Mouse (Mus musculus) intestine, embryonic 15.5 days (tissue): ENCODE measurements around the gene Mrpl22. TPM values are rescaled to one million over a fixed set of nuclear protein-coding genes. Genes with fewer than 3 reads are reported as not detected.

Experiments used
- ATAC-seq: fragments of 200-750 bp; cut with Nextera tagmentation; 2 replicates; pipeline ENCODE4 v1.8.0; 2017; ENCODE audit warnings: moderate TSS enrichment, moderate library complexity
- H3K27ac ChIP-seq: fragments of 300-500 bp; sonication (generic); 2 replicates; pipeline ENCODE4 v1.5.1; 2015; ENCODE audit warnings: mild to moderate bottlenecking, inconsistent platforms
- H3K27me3 ChIP-seq: fragments of 300-500 bp; sonication (generic); replicated peaks from 2 replicates; pipeline ENCODE4 v1.6.1; 2015; ENCODE audit warnings: inconsistent platforms
- H3K36me3 ChIP-seq: fragments of 300-500 bp; sonication (generic); 2 replicates; pipeline ENCODE4 v1.6.1; 2015; ENCODE audit warnings: inconsistent platforms
- H3K4me1 ChIP-seq: fragments of 300-500 bp; sonication (generic); replicated peaks from 2 replicates; pipeline ENCODE4 v1.6.1; 2015; ENCODE audit warnings: inconsistent platforms
- H3K4me2 ChIP-seq: fragments of 300-500 bp; sonication (generic); replicated peaks from 2 replicates; pipeline ENCODE4 v1.6.1; 2015; ENCODE audit warnings: mild to moderate bottlenecking, inconsistent platforms
- H3K4me3 ChIP-seq: fragments of 300-500 bp; sonication (generic); replicated peaks from 2 replicates; pipeline ENCODE4 v1.5.1; 2015; ENCODE audit warnings: inconsistent platforms
- H3K9ac ChIP-seq: fragments of 300-500 bp; sonication (generic); 2 replicates; pipeline ENCODE4 v1.6.1; 2015; ENCODE audit warnings: inconsistent platforms
- H3K9me3 ChIP-seq: fragments of 300-500 bp; sonication (generic); 2 replicates; pipeline ENCODE4 v1.6.1; 2016; ENCODE audit warnings: inconsistent platforms
- WGBS: fragments of 180-500 bp; shearing (Covaris S2); methylation state at CpG from one replicate; pipeline ENCODE4 v1.1.7; 2015; 5-methylcytosine and 5-hydroxymethylcytosine counted together
- polyA plus RNA-seq: library from polyadenylated mRNA; unstranded; fragments of >200 nt; fragmentation: Nextera tagmentation; extraction: Ambion mirVana; gene quantifications from 2 replicates; pipeline ENCODE4 v1.2.1, GENCODE M21; 2015

Gene Mrpl22
- 126 and 128 TPM in 2 replicates for polyA plus RNA-seq

GRCm38 (mm10) chr11:58171459-58172091 is at the start of gene Mrpl22:
TSS of gene Mrpl22 (plus strand) at chr11:58171661.
- Histone ChIP-seq H3K4me3 (peak within 1 kb of the TSS; percentile 66), H3K27ac (peak within 1 kb of the TSS; percentile 38; the same call in 1 of the 2 replicates), H3K9ac (peak within 1 kb of the TSS; percentile 69), H3K9me3 (no peaks in the 10 kb centered on the region), H3K4me2 (peak within 1 kb of the TSS; percentile 69), H3K36me3 (peaks cover 14% of the 10 kb centered on the region), H3K27me3 (no peaks in the 10 kb centered on the region), H3K4me1 (peaks cover 5% of the 10 kb centered on the region)
- WGBS = under 1% methylated on average over 34 of the region's 34 CpGs
- peak; percentile 80 for ATAC-seq

- 93% methylated on average over 2 of the region's 2 CpGs for WGBS
- Histone ChIP-seq H3K9me3 (no peaks in the 10 kb centered on the region), H3K4me2 (no peak overlapping the region), H3K9ac (no peak overlapping the region), H3K4me1 (no peaks in the 10 kb centered on the region), H3K27me3 (no peaks in the 10 kb centered on the region), H3K36me3 (peaks cover 33% of the 10 kb centered on the region), H3K27ac (no peak overlapping the region), H3K4me3 (no peak overlapping the region)
- no peak for ATAC-seq
Observed at GRCm38 (mm10) chr11:58123711-58124110, 47.8 kb upstream of the Mrpl22 start.

GRCm38 (mm10) chr11:58125021-58125420 is 46.4 kb upstream of the Mrpl22 start:
- Histone ChIP-seq H3K4me1 (no peaks in the 10 kb centered on the region), H3K36me3 (peaks cover 36% of the 10 kb centered on the region), H3K9ac (no peak overlapping the region), H3K9me3 (no peaks in the 10 kb centered on the region), H3K4me2 (no peak overlapping the region), H3K27me3 (no peaks in the 10 kb centered on the region), H3K27ac (no peak overlapping the region), H3K4me3 (no peak overlapping the region)
- WGBS = 64% methylated on average over 11 of the region's 11 CpGs
- no peak for ATAC-seq

- Histone ChIP-seq H3K27ac (no peak overlapping the region), H3K4me2 (no peak overlapping the region), H3K4me1 (no peaks in the 10 kb centered on the region), H3K36me3 (peaks cover 27% of the 10 kb centered on the region), H3K27me3 (no peaks in the 10 kb centered on the region), H3K9ac (no peak overlapping the region), H3K4me3 (no peak overlapping the region), H3K9me3 (no peaks in the 10 kb centered on the region)
- peak; percentile 31; the same call in 1 of the 2 replicates for ATAC-seq
- 70% methylated on average over 7 of the region's 7 CpGs for WGBS
Observed at GRCm38 (mm10) chr11:58126397-58127160, 44.9 kb upstream of the Mrpl22 start.

GRCm38 (mm10) chr11:58127544-58127943 is 43.9 kb upstream of the Mrpl22 start:
- peaks cover 21% of the 10 kb centered on the region for H3K36me3 ChIP-seq
- H3K27me3 ChIP-seq = no peaks in the 10 kb centered on the region
- H3K4me1 ChIP-seq = no peaks in the 10 kb centered on the region
- no peak overlapping the region for H3K27ac ChIP-seq
- no peak overlapping the region for H3K4me2 ChIP-seq
- ATAC-seq = peak; percentile 54; the same call in 1 of the 2 replicates
- no peaks in the 10 kb centered on the region for H3K9me3 ChIP-seq
- no peak overlapping the region for H3K9ac ChIP-seq
- no peak overlapping the region for H3K4me3 ChIP-seq
- WGBS = 66% methylated on average over 2 of the region's 2 CpGs

GRCm38 (mm10) chr11:58129302-58129843 is 42.1 kb upstream of the Mrpl22 start:
- peaks cover 25% of the 10 kb centered on the region for H3K36me3 ChIP-seq
- no peaks in the 10 kb centered on the region for H3K9me3 ChIP-seq
- no peak overlapping the region for H3K4me2 ChIP-seq
- no peak overlapping the region for H3K9ac ChIP-seq
- WGBS = 55% methylated on average over 6 of the region's 6 CpGs
- H3K27ac ChIP-seq = 0 out of 2 replicates have a peak overlapping the region, but pooled peaks have one; percentile 36
- peak; percentile 76 for ATAC-seq
- no peak overlapping the region for H3K4me3 ChIP-seq
- no peaks in the 10 kb centered on the region for H3K27me3 ChIP-seq
- no peaks in the 10 kb centered on the region for H3K4me1 ChIP-seq

- Histone ChIP-seq H3K9me3 (no peaks in the 10 kb centered on the region), H3K27ac (no peak overlapping the region), H3K27me3 (no peaks in the 10 kb centered on the region), H3K4me2 (no peak overlapping the region), H3K4me3 (no peak overlapping the region), H3K9ac (no peak overlapping the region), H3K36me3 (peaks cover 40% of the 10 kb centered on the region), H3K4me1 (no peaks in the 10 kb centered on the region)
- ATAC-seq = no peak
- WGBS = 97% methylated on average over 3 of the region's 3 CpGs
Observed at GRCm38 (mm10) chr11:58132026-58132425, 39.4 kb upstream of the Mrpl22 start.

- no peak overlapping the region for H3K4me2 ChIP-seq
- no peak overlapping the region for H3K4me3 ChIP-seq
- H3K27ac ChIP-seq = no peak overlapping the region
- no peak overlapping the region for H3K9ac ChIP-seq
- no peaks in the 10 kb centered on the region for H3K4me1 ChIP-seq
- H3K36me3 ChIP-seq = peaks cover 40% of the 10 kb centered on the region
- ATAC-seq = no peak
- no peaks in the 10 kb centered on the region for H3K27me3 ChIP-seq
- H3K9me3 ChIP-seq = no peaks in the 10 kb centered on the region
Observed at GRCm38 (mm10) chr11:58134869-58135268, 36.6 kb upstream of the Mrpl22 start.

- no peak overlapping the region for H3K4me2 ChIP-seq
- no peaks in the 10 kb centered on the region for H3K27me3 ChIP-seq
- H3K36me3 ChIP-seq = peaks cover 38% of the 10 kb centered on the region
Observed at GRCm38 (mm10) chr11:58135296-58135695, 36.2 kb upstream of the Mrpl22 start.

GRCm38 (mm10) chr11:58136677-58137076 is 34.8 kb upstream of the Mrpl22 start:
- WGBS = 95% methylated on average over 6 of the region's 6 CpGs
- Histone ChIP-seq H3K27ac (no peak overlapping the region), H3K36me3 (peaks cover 52% of the 10 kb centered on the region), H3K27me3 (no peaks in the 10 kb centered on the region), H3K4me2 (no peak overlapping the region), H3K4me3 (no peak overlapping the region), H3K9ac (no peak overlapping the region), H3K9me3 (no peaks in the 10 kb centered on the region), H3K4me1 (no peaks in the 10 kb centered on the region)
- ATAC-seq = no peak

More at GRCm38 (mm10) chr11:58135296-58135695, 36.2 kb upstream of the Mrpl22 start:
- Histone ChIP-seq H3K4me1 (no peaks in the 10 kb centered on the region), H3K9ac (no peak overlapping the region), H3K4me3 (no peak overlapping the region), H3K27ac (no peak overlapping the region), H3K9me3 (no peaks in the 10 kb centered on the region)
- ATAC-seq = no peak

GRCm38 (mm10) chr11:58138821-58139220 is 32.6 kb upstream of the Mrpl22 start:
- no peak overlapping the region for H3K27ac ChIP-seq
- H3K36me3 ChIP-seq = peaks cover 53% of the 10 kb centered on the region
- no peak overlapping the region for H3K4me2 ChIP-seq
- no peaks in the 10 kb centered on the region for H3K4me1 ChIP-seq
- H3K9me3 ChIP-seq = no peaks in the 10 kb centered on the region
- 92% methylated on average over 11 of the region's 11 CpGs for WGBS
- no peak overlapping the region for H3K9ac ChIP-seq
- H3K4me3 ChIP-seq = no peak overlapping the region
- H3K27me3 ChIP-seq = no peaks in the 10 kb centered on the region
- ATAC-seq = no peak

- no peak overlapping the region for H3K4me3 ChIP-seq
- H3K27ac ChIP-seq = no peak overlapping the region
- ATAC-seq = no peak
- H3K36me3 ChIP-seq = peaks cover 50% of the 10 kb centered on the region
- no peak overlapping the region for H3K9ac ChIP-seq
- H3K27me3 ChIP-seq = no peaks in the 10 kb centered on the region
- H3K4me1 ChIP-seq = no peaks in the 10 kb centered on the region
- no peaks in the 10 kb centered on the region for H3K9me3 ChIP-seq
- WGBS = 80% methylated on average over 3 of the region's 3 CpGs
- no peak overlapping the region for H3K4me2 ChIP-seq
Observed at GRCm38 (mm10) chr11:58139466-58139865, 32.0 kb upstream of the Mrpl22 start.
